Mouse (Mus musculus): ENCODE measurements around the gene Bin2. TPM values are rescaled to one million over a fixed set of nuclear protein-coding genes. Genes with fewer than 3 reads are reported as not detected.

Bin2 gene
- total and polyA plus RNA-seq, 3 experiments: 51.4 to 89.9 (median 64.8) TPM

GRCm38 (mm10) chr15:100660805-100661204 is 8.5 kb downstream of the Bin2 start:
- H3K4me3 ChIP-seq (replicated peaks in 1 of 3; ENCODE audit: low read depth in 2 of 3, low read length in 2 of 3, poor library complexity in 1 of 3): no peak overlapping the region
- H3K36me3 ChIP-seq (replicated peaks in 1 of 2; ENCODE audit: control insufficient read depth in 1 of 2, insufficient read depth in 1 of 2, low read length in 1 of 2): peaks cover 55 to 85% of the 10 kb centered on the region in 2 experiments
- DNase-seq (ENCODE audit: extremely low read depth): no peak
- H3K4me1 ChIP-seq (ENCODE audit: control insufficient read depth in 1 of 2, insufficient read depth in 2 of 2): peaks cover 17 to 53% of the 10 kb centered on the region in 2 experiments
- dilution Hi-C loops (cut with MboI; ENCODE audit: extremely low pct_ligation_motif_present, extremely low pct_unique_long_range_greater_than_20kb, low sequenced_read_pairs): no loop called here
- H3K27ac ChIP-seq (ENCODE audit: insufficient read depth, low read depth): no peak overlapping the region
- H3K4me2 ChIP-seq (ENCODE audit: insufficient read depth, low read depth, poor library complexity, severe bottlenecking): no peak overlapping the region
- peaks cover 18% of the 10 kb centered on the region for H3K79me2 ChIP-seq (replicated peaks; ENCODE audit: control insufficient read depth, extremely low read depth, insufficient read depth, poor library complexity, severe bottlenecking)
- no peaks in the 10 kb centered on the region for H3K9me3 ChIP-seq (replicated peaks; ENCODE audit: low read length)
- H3K9ac ChIP-seq (ENCODE audit: insufficient read depth, low read depth): no peak overlapping the region
- in situ Hi-C loops (cut with MboI; ENCODE audit: low pct_ligation_motif_present, low pct_unique_long_range_greater_than_20kb, low sequenced_read_pairs): no loop called here
- no peaks in the 10 kb centered on the region for H3K27me3 ChIP-seq (replicated peaks)
- TF ChIP-seq TBP (conservative IDR thresholded peaks at IDR 0.05; ENCODE audit: low read depth, low read length) (no peak), USF2 (conservative IDR thresholded peaks at IDR 0.05; ENCODE audit: low read depth, low read length) (no peak), E2F4 (IDR thresholded peaks at IDR 0.05; ENCODE audit: insufficient replicate concordance, low read depth, low read length) (no peak), KAT2A (IDR thresholded peaks at IDR 0.05; ENCODE audit: insufficient replicate concordance, low read length) (no peak), ZMIZ1 (IDR thresholded peaks at IDR 0.05; ENCODE audit: low read depth, low read length) (no peak), POLR2A (IDR thresholded peaks at IDR 0.05; ENCODE audit: low read depth, low read length) (no peak), RAD21 (IDR thresholded peaks at IDR 0.05; ENCODE audit: low read depth, low read length) (no peak), BHLHE40 (IDR thresholded peaks at IDR 0.05; ENCODE audit: low read depth, low read length) (no peak), POLR2AphosphoS2 (IDR thresholded peaks at IDR 0.05; ENCODE audit: low read depth, low read length) (no peak), NELFE (IDR thresholded peaks at IDR 0.05; ENCODE audit: low read depth, low read length) (no peak), MAFK (IDR thresholded peaks at IDR 0.05; ENCODE audit: insufficient replicate concordance, low read length) (no peak), ZKSCAN1 (IDR thresholded peaks at IDR 0.05; ENCODE audit: borderline replicate concordance, low read depth, low read length) (no peak), USF1 (IDR thresholded peaks at IDR 0.05; ENCODE audit: low read depth, low read length) (no peak), CTCF (conservative IDR thresholded peaks at IDR 0.05 in 1 of 2, IDR thresholded peaks at IDR 0.05 in 1 of 2; ENCODE audit: low read depth in 2 of 2, low read length in 2 of 2) (no peak), PAX5 (IDR thresholded peaks at IDR 0.05; ENCODE audit: low read length) (no peak), ZNF384 (IDR thresholded peaks at IDR 0.05; ENCODE audit: low read depth, low read length) (no peak)

DNA sequence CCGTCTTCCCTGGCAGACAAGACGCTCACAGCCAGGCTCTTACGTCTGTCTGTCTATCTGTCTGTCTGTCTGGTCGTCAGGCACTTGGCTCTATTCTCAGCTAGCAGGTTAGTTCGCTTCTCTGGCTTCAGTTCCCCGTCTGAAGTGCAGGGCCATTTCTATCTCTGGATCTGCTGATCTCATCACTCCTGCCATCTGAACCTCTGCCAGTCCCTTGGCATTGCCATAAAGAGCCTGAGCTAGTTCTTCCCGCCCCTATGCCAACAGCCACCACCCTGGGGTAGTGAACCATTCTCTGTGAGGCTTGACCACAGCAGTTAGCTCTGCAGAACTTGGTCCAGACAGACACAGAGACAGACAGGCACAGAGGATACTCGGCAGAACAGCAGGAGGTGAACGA is 9.0 kb downstream of the Bin2 start:
- Histone ChIP-seq H3K4me2 (ENCODE audit: insufficient read depth, low read depth, poor library complexity, severe bottlenecking) (no peak overlapping the region), H3K9me3 (replicated peaks; ENCODE audit: low read length) (no peaks in the 10 kb centered on the region), H3K27me3 (replicated peaks) (no peaks in the 10 kb centered on the region), H3K9ac (ENCODE audit: insufficient read depth, low read depth) (no peak overlapping the region), H3K4me1 (ENCODE audit: control insufficient read depth in 1 of 2, insufficient read depth in 2 of 2) (peaks cover 14 to 48% of the 10 kb centered on the region in 2 experiments), H3K27ac (ENCODE audit: insufficient read depth, low read depth) (no peak overlapping the region), H3K79me2 (replicated peaks; ENCODE audit: control insufficient read depth, extremely low read depth, insufficient read depth, poor library complexity, severe bottlenecking) (peaks cover 13% of the 10 kb centered on the region; the same call in 1 of the 2 replicates), H3K4me3 (replicated peaks in 1 of 3; ENCODE audit: low read depth in 2 of 3, low read length in 2 of 3, poor library complexity in 1 of 3) (no peak overlapping the region), H3K36me3 (replicated peaks in 1 of 2; ENCODE audit: control insufficient read depth in 1 of 2, insufficient read depth in 1 of 2, low read length in 1 of 2) (peaks cover 60 to 87% of the 10 kb centered on the region in 2 experiments)
- no peak for DNase-seq (ENCODE audit: extremely low read depth)
- dilution Hi-C loops (cut with MboI; ENCODE audit: extremely low pct_ligation_motif_present, extremely low pct_unique_long_range_greater_than_20kb, low sequenced_read_pairs): no loop called here
- in situ Hi-C loops (cut with MboI; ENCODE audit: low pct_ligation_motif_present, low pct_unique_long_range_greater_than_20kb, low sequenced_read_pairs): no loop called here
- TF ChIP-seq ZNF384 (IDR thresholded peaks at IDR 0.05; ENCODE audit: low read depth, low read length): no peak
- no peak for TF ChIP-seq ZMIZ1 (IDR thresholded peaks at IDR 0.05; ENCODE audit: low read depth, low read length)
- no peak for TF ChIP-seq PAX5 (IDR thresholded peaks at IDR 0.05; ENCODE audit: low read length)
- TF ChIP-seq SIN3A (IDR thresholded peaks at IDR 0.05; ENCODE audit: low read length): no peak
- TF ChIP-seq RCOR1 (conservative IDR thresholded peaks at IDR 0.05; ENCODE audit: low read depth, low read length): no peak
- no peak for TF ChIP-seq USF1 (IDR thresholded peaks at IDR 0.05; ENCODE audit: low read depth, low read length)
- no peak for TF ChIP-seq ETS1 (conservative IDR thresholded peaks at IDR 0.05; ENCODE audit: low read depth, low read length)
- TF ChIP-seq ZKSCAN1 (IDR thresholded peaks at IDR 0.05; ENCODE audit: borderline replicate concordance, low read depth, low read length): no peak
- TF ChIP-seq MXI1 (IDR thresholded peaks at IDR 0.05; ENCODE audit: low read depth, low read length): no peak
- no peak for TF ChIP-seq SMC3 (IDR thresholded peaks at IDR 0.05; ENCODE audit: low read depth, low read length)

Data from CH12.LX (cell line).